8 mouse cellular contexts compared by ENCODE assay signal in genomic region chr17:87264054-87264830, GRCm38 (mm10). TPM values are rescaled to one million over a fixed set of nuclear protein-coding genes. Genes with fewer than 3 reads are reported as not detected.
DNase-seq lines count a peak whose midpoint lies in the region; ATAC-seq lines count a peak whose summit lies in the region.

No protein-coding gene starts in this region.

- peaks cover 48% of the 10 kb centered on the region for H3K36me3 ChIP-seq in megakaryocyte, embryonic 14.5 days (replicated peaks; ENCODE audit: low read length)
- H3K36me3 ChIP-seq in limb, embryonic 13.5 days, result peaks cover 50% of the 10 kb centered on the region
- H3K36me3 ChIP-seq in stomach, embryonic 14.5 days (ENCODE audit: control insufficient read depth, insufficient read depth, low read length), result no peaks in the 10 kb centered on the region

- no peak overlapping the region for H3K27ac ChIP-seq in limb, embryonic 13.5 days
- H3K27ac ChIP-seq in stomach, embryonic 14.5 days (ENCODE audit: low read length), result no peak overlapping the region

- 0 out of 2 replicates have a peak, but pooled peaks cover 7% of the 10 kb centered on the region for H3K9me3 ChIP-seq in megakaryocyte, embryonic 14.5 days
- H3K9me3 ChIP-seq in limb, embryonic 13.5 days, result peaks cover 16% of the 10 kb centered on the region; the same call in 1 of the 2 replicates
- no peaks in the 10 kb centered on the region; the same call in 1 of the 2 replicates for H3K9me3 ChIP-seq in stomach, embryonic 14.5 days (ENCODE audit: control insufficient read depth, low read depth, low read length)

- H3K27me3 ChIP-seq in megakaryocyte, embryonic 14.5 days (replicated peaks), result peaks cover 2% of the 10 kb centered on the region
- no peaks in the 10 kb centered on the region for H3K27me3 ChIP-seq in limb, embryonic 13.5 days
- H3K27me3 ChIP-seq in stomach, embryonic 14.5 days (ENCODE audit: control insufficient read depth, insufficient read depth, low read length), result no peaks in the 10 kb centered on the region

- 91% methylated on average over 11 of the region's 11 CpGs for WGBS in limb, embryonic 13.5 days
- 90% methylated on average over 11 of the region's 11 CpGs for WGBS in stomach, embryonic 14.5 days

- peak overlapping the region; percentile 97 for H3K9ac ChIP-seq in limb, embryonic 13.5 days
- no peak overlapping the region for H3K9ac ChIP-seq in stomach, embryonic 14.5 days (replicated peaks; ENCODE audit: low read depth, low read length)

- H3K4me2 ChIP-seq in limb, embryonic 13.5 days (replicated peaks), result peak overlapping the region; percentile 81
- H3K4me2 ChIP-seq in stomach, embryonic 14.5 days (replicated peaks; ENCODE audit: low read depth, low read length), result peak overlapping the region; percentile 85

- peaks cover 30% of the 10 kb centered on the region for H3K4me1 ChIP-seq in megakaryocyte, embryonic 14.5 days
- peaks cover 15% of the 10 kb centered on the region for H3K4me1 ChIP-seq in limb, embryonic 13.5 days
- H3K4me1 ChIP-seq in stomach, embryonic 14.5 days (ENCODE audit: control insufficient read depth, insufficient read depth, low read length), result peaks cover 8% of the 10 kb centered on the region

- H3K4me3 ChIP-seq in megakaryocyte, embryonic 14.5 days (replicated peaks), result peak overlapping the region; percentile 94
- peak overlapping the region; percentile 86 for H3K4me3 ChIP-seq in limb, embryonic 13.5 days
- H3K4me3 ChIP-seq in stomach, embryonic 14.5 days (ENCODE audit: low read depth, low read length), result peak overlapping the region; percentile 87

- no peak for ATAC-seq in megakaryocyte, adult 5-6 weeks (ENCODE audit: poor library complexity, severe bottlenecking)
- no peak for ATAC-seq in limb, embryonic 13.5 days (ENCODE audit: low FRiP score, low read depth)
- ATAC-seq in stomach, embryonic 14.5 days (ENCODE audit: insufficient number of reproducible peaks, insufficient read depth, low FRiP score, low read depth), result no peak

- peak; percentile 40 to 83 for DNase-seq in adrenal gland, adult (ENCODE audit: inconsistent age in 2 of 2, low spot score in 1 of 2)
- no peak for DNase-seq in adrenal gland, postnatal 4 days (ENCODE audit: low spot score in 2 of 2)
- DNase-seq in embryo, embryonic 10.5 days (ENCODE audit: low spot score), result no peak
- DNase-seq in MN1 (ENCODE audit: low spot score), result no peak

RNA-seq across cellular contexts. Expression of gene Mcfd2, which starts 1.5 kb away (rescaled TPM):
- 100 to 1,000 TPM; 159 to 176 TPM for total RNA-seq in adrenal gland, postnatal 4 days (2021)
- 8.0 and 12.5 TPM in 2 replicates for polyA plus RNA-seq in megakaryocyte, embryonic 14.5 days (2012; ENCODE audit: insufficient read depth, low replicate concordance)
- 16.1 and 19.7 TPM in 2 replicates for total RNA-seq in megakaryocyte, adult 5-6 weeks (2015)
- total RNA-seq in megakaryocyte, adult 5-6 weeks (2017), result 38.5 and 44.9 TPM in 2 replicates
- polyA plus RNA-seq in limb, embryonic 13.5 days (2015; fragmentation: Nextera tagmentation; extraction: Ambion mirVana), result 85.3 TPM in 2 replicates
- polyA plus RNA-seq in stomach, embryonic 14.5 days (2014; fragmentation: Nextera tagmentation; extraction: Ambion mirVana), result 82.6 and 93.6 TPM in 2 replicates

RNA-seq across cellular contexts. Expression of gene Ttc7, which starts 18.4 kb away (rescaled TPM):
- total RNA-seq in adrenal gland, postnatal 4 days (2021), result 10 to 100 TPM; 13.0 to 15.9 TPM
- 8.2 and 14.1 TPM in 2 replicates for polyA plus RNA-seq in megakaryocyte, embryonic 14.5 days (2012; ENCODE audit: insufficient read depth, low replicate concordance)
- total RNA-seq in megakaryocyte, adult 5-6 weeks (2015), result 78.8 and 94.9 TPM in 2 replicates
- 94.0 and 96.3 TPM in 2 replicates for total RNA-seq in megakaryocyte, adult 5-6 weeks (2017)
- polyA plus RNA-seq in limb, embryonic 13.5 days (2015; fragmentation: Nextera tagmentation; extraction: Ambion mirVana), result 4.1 and 4.3 TPM in 2 replicates
- polyA plus RNA-seq in stomach, embryonic 14.5 days (2014; fragmentation: Nextera tagmentation; extraction: Ambion mirVana), result 4.6 and 5.9 TPM in 2 replicates

Comparison
In these comparisons a context has a peak if more than half of its experiments do, and no peak if none do; other contexts are left out.
1. DNase-seq: peak in adrenal gland, adult (2 of 2); none in adrenal gland, postnatal 4 days (0 of 2), embryo, embryonic 10.5 days (single experiment) and MN1 (single experiment).
2. Peak in every context shown above with its lines, with median percentiles within 50 percentile points of each other: H3K4me3 ChIP-seq.